Mouse (Mus musculus): ENCODE results near the gene Slc30a7. TPM values are rescaled to one million over a fixed set of nuclear protein-coding genes. Genes with fewer than 3 reads are reported as not detected.

Slc30a7 gene
- polyA plus RNA-seq, 1 experiment: 14.6 TPM

DNA sequence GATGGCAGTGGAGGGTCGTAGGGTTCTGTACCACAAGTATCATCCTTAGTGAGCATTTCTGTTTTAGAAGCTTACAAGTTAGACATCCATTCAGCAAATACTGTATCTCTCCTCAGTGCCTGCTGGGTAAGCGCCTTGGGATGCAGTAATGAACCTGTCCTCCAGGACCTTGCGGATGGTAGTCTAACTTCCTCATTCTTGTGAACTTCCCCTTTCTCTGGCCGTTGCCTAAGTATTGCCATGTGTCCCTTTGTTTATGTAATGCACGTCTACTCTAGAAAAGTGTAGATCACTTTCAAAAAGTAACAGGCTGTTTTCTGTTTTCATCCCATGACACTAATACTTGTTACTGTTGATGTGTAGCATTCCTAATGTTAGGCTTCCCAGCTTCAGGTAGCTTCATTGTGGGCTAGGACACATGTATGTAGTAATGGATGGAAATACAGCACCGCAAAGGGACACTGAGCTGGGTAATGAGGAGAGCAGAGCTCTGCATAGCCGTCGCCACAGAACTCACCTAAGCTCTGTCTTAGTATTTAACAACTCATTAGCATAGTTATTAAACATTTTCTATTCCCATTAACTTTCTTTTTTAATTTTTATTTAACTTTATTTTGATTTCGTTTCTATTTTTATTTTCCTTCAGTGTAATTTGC is 104.8 kb downstream of the Slc30a7 start:
- TF ChIP-seq POLR2A (IDR thresholded peaks at IDR 0.05; ENCODE audit: low read depth, low read length): no peak
- TF ChIP-seq CTCF (conservative IDR thresholded peaks at IDR 0.05; ENCODE audit: insufficient read depth, insufficient read length, low read depth, low read length): no peak
- Histone ChIP-seq H3K4me3 (ENCODE audit: insufficient read depth, low read depth, low read length) (no peak overlapping the region), H3K27me3 (replicated peaks; ENCODE audit: control insufficient read depth, insufficient read depth, low read length) (no peaks in the 10 kb centered on the region), H3K4me1 (ENCODE audit: control insufficient read depth, insufficient read depth, low read length) (no peaks in the 10 kb centered on the region), H3K36me3 (ENCODE audit: control insufficient read depth, insufficient read depth, low read length) (peaks cover 4% of the 10 kb centered on the region), H3K27ac (ENCODE audit: insufficient read depth, low read depth, low read length) (no peak overlapping the region)
- no peak for DNase-seq
- 86% methylated on average over 9 of the region's 9 CpGs for WGBS

- Histone ChIP-seq H3K27me3 (replicated peaks; ENCODE audit: control insufficient read depth, insufficient read depth, low read length) (no peaks in the 10 kb centered on the region), H3K27ac (ENCODE audit: insufficient read depth, low read depth, low read length) (no peak overlapping the region), H3K4me3 (ENCODE audit: insufficient read depth, low read depth, low read length) (no peak overlapping the region), H3K36me3 (ENCODE audit: control insufficient read depth, insufficient read depth, low read length) (peaks cover 2% of the 10 kb centered on the region), H3K4me1 (ENCODE audit: control insufficient read depth, insufficient read depth, low read length) (no peaks in the 10 kb centered on the region)
- 89% methylated on average over 3 of the region's 3 CpGs for WGBS
- no peak for DNase-seq
- TF ChIP-seq POLR2A (IDR thresholded peaks at IDR 0.05; ENCODE audit: low read depth, low read length) (no peak), CTCF (conservative IDR thresholded peaks at IDR 0.05; ENCODE audit: insufficient read depth, insufficient read length, low read depth, low read length) (no peak)
Observed at GRCm38 (mm10) chr3:115898354-115898948, 108.8 kb downstream of the Slc30a7 start.

GRCm38 (mm10) chr3:115893166-115893565 is 114.0 kb downstream of the Slc30a7 start:
- Histone ChIP-seq H3K27ac (ENCODE audit: insufficient read depth, low read depth, low read length) (no peak overlapping the region), H3K4me3 (ENCODE audit: insufficient read depth, low read depth, low read length) (no peak overlapping the region), H3K36me3 (ENCODE audit: control insufficient read depth, insufficient read depth, low read length) (no peaks in the 10 kb centered on the region; the same call in 1 of the 2 replicates), H3K27me3 (replicated peaks; ENCODE audit: control insufficient read depth, insufficient read depth, low read length) (no peaks in the 10 kb centered on the region), H3K4me1 (ENCODE audit: control insufficient read depth, insufficient read depth, low read length) (peaks cover 3% of the 10 kb centered on the region; the same call in 1 of the 2 replicates)
- DNase-seq: no peak
- 92% methylated on average over 2 of the region's 2 CpGs for WGBS
- TF ChIP-seq POLR2A (IDR thresholded peaks at IDR 0.05; ENCODE audit: low read depth, low read length): no peak
- TF ChIP-seq CTCF (conservative IDR thresholded peaks at IDR 0.05; ENCODE audit: insufficient read depth, insufficient read length, low read depth, low read length): no peak

DNA sequence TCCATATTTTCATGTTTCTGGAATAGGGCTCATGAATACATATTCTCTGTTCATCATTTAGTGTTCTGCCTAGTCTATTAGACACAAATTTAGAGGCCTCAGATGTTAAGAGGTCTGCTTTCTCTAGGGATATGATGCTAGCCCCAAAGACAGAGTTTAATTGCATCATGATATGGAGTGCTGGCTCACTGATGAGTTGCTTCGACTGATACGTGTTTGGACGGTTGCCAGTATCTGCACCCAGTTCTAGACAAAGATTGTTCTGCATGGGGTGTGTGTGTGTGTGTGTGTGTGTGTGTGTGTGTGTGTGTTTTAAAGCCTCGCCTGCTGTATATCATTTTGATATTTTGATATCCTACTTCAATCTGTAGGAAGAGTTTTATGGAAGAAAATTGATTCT is 114.9 kb downstream of the Slc30a7 start:
- Histone ChIP-seq H3K27me3 (replicated peaks; ENCODE audit: control insufficient read depth, insufficient read depth, low read length) (no peaks in the 10 kb centered on the region), H3K36me3 (ENCODE audit: control insufficient read depth, insufficient read depth, low read length) (no peaks in the 10 kb centered on the region; the same call in 1 of the 2 replicates), H3K4me1 (ENCODE audit: control insufficient read depth, insufficient read depth, low read length) (peaks cover 3% of the 10 kb centered on the region; the same call in 1 of the 2 replicates), H3K27ac (ENCODE audit: insufficient read depth, low read depth, low read length) (no peak overlapping the region), H3K4me3 (ENCODE audit: insufficient read depth, low read depth, low read length) (no peak overlapping the region)
- no peak for DNase-seq
- 92% methylated on average over 4 of the region's 4 CpGs for WGBS
- TF ChIP-seq POLR2A (IDR thresholded peaks at IDR 0.05; ENCODE audit: low read depth, low read length) (no peak), CTCF (conservative IDR thresholded peaks at IDR 0.05; ENCODE audit: insufficient read depth, insufficient read length, low read depth, low read length) (no peak)

Other genes with a start within 250 kb of the Slc30a7 start
- gene Dph5, start 119.6 kb downstream of the Slc30a7 start, polyA plus RNA-seq (2012; rRNA removed): 4.1 and 6.1 TPM in 2 replicates
- 12.3 and 14.7 TPM in 2 replicates for gene Extl2, start 56 bp upstream of the Slc30a7 start, polyA plus RNA-seq (2012; rRNA removed)
- gene Vcam1, start 122.3 kb upstream of the Slc30a7 start, polyA plus RNA-seq (2012; rRNA removed): 4.2 and 7.5 TPM in 2 replicates
- gene Gpr88, start 246.1 kb upstream of the Slc30a7 start, polyA plus RNA-seq (2012; rRNA removed): 0.39 and 0.80 TPM in 2 replicates

Data from kidney, adult 2 months (tissue).